31 mouse cellular contexts compared by ENCODE assay signal in the genomic region with DNA sequence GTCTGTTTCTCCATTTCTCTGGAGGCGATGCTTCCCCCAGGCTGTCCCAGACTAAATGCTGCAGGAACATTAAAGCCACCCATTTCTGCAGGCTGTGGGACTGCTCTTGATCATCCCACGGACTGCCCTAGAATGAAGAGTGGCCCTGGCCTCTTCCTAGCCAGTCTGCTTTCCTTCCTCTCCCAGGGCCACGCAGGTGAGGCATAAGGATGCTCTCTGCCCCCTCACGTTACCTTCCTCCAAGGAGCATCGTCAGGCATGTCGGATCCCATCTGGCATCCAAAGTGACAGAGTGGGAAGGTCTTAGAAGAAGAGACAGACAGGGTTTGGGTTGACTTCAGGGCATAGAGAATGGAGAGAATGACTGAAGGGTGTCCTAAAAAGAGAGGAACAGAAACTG. TPM values are rescaled to one million over a fixed set of nuclear protein-coding genes. Genes with fewer than 3 reads are reported as not detected.
"Had no signal": no experiment of that assay in that cellular context is flagged by ENCODE, and none has a peak within 500 bp of the region (broad histone marks: within the 10 kb centered on the region; RNA-seq: fewer than 3 reads in every experiment).

No protein-coding gene starts in this region.

- H3K36me3 ChIP-seq: embryonic facial prominence, embryonic 10.5 days; embryonic facial prominence, embryonic 12.5 days; embryonic facial prominence, embryonic 13.5 days; embryonic facial prominence, embryonic 15.5 days; forebrain, embryonic 10.5 days; forebrain, embryonic 12.5 days; forebrain, embryonic 15.5 days had no signal

- H3K27ac ChIP-seq: embryonic facial prominence, embryonic 10.5 days; embryonic facial prominence, embryonic 12.5 days; embryonic facial prominence, embryonic 13.5 days; embryonic facial prominence, embryonic 15.5 days; forebrain, embryonic 10.5 days; forebrain, embryonic 12.5 days; forebrain, embryonic 13.5 days; forebrain, embryonic 15.5 days; gastrocnemius, adult 2 months; heart, adult 2 months had no signal

- H3K4me2 ChIP-seq: embryonic facial prominence, embryonic 12.5 days; embryonic facial prominence, embryonic 13.5 days; embryonic facial prominence, embryonic 15.5 days; forebrain, embryonic 12.5 days; forebrain, embryonic 13.5 days; forebrain, embryonic 15.5 days had no signal

- H3K4me1 ChIP-seq: embryonic facial prominence, embryonic 10.5 days; embryonic facial prominence, embryonic 12.5 days; embryonic facial prominence, embryonic 15.5 days; forebrain, embryonic 10.5 days; forebrain, embryonic 12.5 days; forebrain, embryonic 13.5 days; forebrain, embryonic 15.5 days had no signal

- H3K27me3 ChIP-seq: embryonic facial prominence, embryonic 12.5 days; embryonic facial prominence, embryonic 13.5 days; embryonic facial prominence, embryonic 15.5 days; forebrain, embryonic 12.5 days; forebrain, embryonic 13.5 days; forebrain, embryonic 15.5 days had no signal

- H3K9me3 ChIP-seq: embryonic facial prominence, embryonic 10.5 days; embryonic facial prominence, embryonic 12.5 days; embryonic facial prominence, embryonic 15.5 days; forebrain, embryonic 10.5 days; forebrain, embryonic 15.5 days had no signal

- DNase-seq: cerebellum, adult 8-10 months; cerebellum, adult 9-10 months; cerebellum, adult 9-11 months; cerebellum, postnatal 10 days; cerebellum, postnatal 14 days; cerebellum, postnatal 25 days; cerebellum, postnatal 36 days; embryo, embryonic 11 days; forebrain, postnatal 0 days; gastrocnemius, adult 2 months; gastrocnemius, postnatal 10 days; gastrocnemius, postnatal 14 days; gastrocnemius, postnatal 25 days; gastrocnemius, postnatal 36 days; heart, adult 18-20 months; heart, adult 2 months had no signal

- H3K4me3 ChIP-seq: embryonic facial prominence, embryonic 10.5 days; embryonic facial prominence, embryonic 12.5 days; embryonic facial prominence, embryonic 13.5 days; embryonic facial prominence, embryonic 15.5 days; erythroblast, embryonic 14.5 days; forebrain, embryonic 10.5 days; forebrain, embryonic 12.5 days; forebrain, embryonic 13.5 days; forebrain, embryonic 15.5 days; gastrocnemius, adult 2 months; heart, adult 2 months had no signal

- H3K9ac ChIP-seq: embryonic facial prominence, embryonic 12.5 days; embryonic facial prominence, embryonic 13.5 days; embryonic facial prominence, embryonic 15.5 days; forebrain, embryonic 12.5 days; forebrain, embryonic 13.5 days; forebrain, embryonic 15.5 days; forebrain, postnatal 0 days had no signal

- ATAC-seq: forebrain, embryonic 13.5 days; forebrain, embryonic 14.5 days; forebrain, embryonic 15.5 days; forebrain, embryonic 16.5 days; forebrain, postnatal 0 days had no signal

RNA-seq across cellular contexts. Expression of gene Cnih3, which starts 33.0 kb away (rescaled TPM):
- total RNA-seq: gastrocnemius, adult 18-20 months; gastrocnemius, adult 2 months; gastrocnemius, adult 8-10 months; gastrocnemius, postnatal 25 days; gastrocnemius, postnatal 36 days; granulocyte monocyte progenitor cell, adult 5-6 weeks; heart, adult 18-20 months; heart, adult 2 months; heart, adult 8-10 months had no signal
- polyA plus RNA-seq: erythroblast, embryonic 14.5 days had no signal
